Mouse (Mus musculus): ENCODE results near the gene Phf14.

- TF ChIP-seq POLR2A (IDR thresholded peaks at IDR 0.05; ENCODE audit: insufficient read depth, low read length) (no peak), CTCF (IDR thresholded peaks at IDR 0.05; ENCODE audit: low read depth, low read length) (no peak), EP300 (IDR thresholded peaks at IDR 0.05; ENCODE audit: insufficient read depth, low read depth, low read length) (no peak)
These were observed 113.1 kb downstream of the Phf14 start for GRCm38 (mm10) chr6:12020738-12021137.
